34 mouse cellular contexts compared by ENCODE assay signal in genomic region chr1:37647066-37647465, GRCm38 (mm10).
"Had no signal": no experiment of that assay in that cellular context is flagged by ENCODE, and none has a peak within 500 bp of the region (broad histone marks: within the 10 kb centered on the region; RNA-seq: fewer than 3 reads in every experiment).

No protein-coding gene starts in this region.

- H3K4me3 ChIP-seq: heart, embryonic 12.5 days; heart, embryonic 13.5 days; heart, embryonic 15.5 days; hindbrain, embryonic 10.5 days; hindbrain, embryonic 12.5 days; hindbrain, embryonic 13.5 days; hindbrain, embryonic 15.5 days; intestine, embryonic 15.5 days; kidney, embryonic 15.5 days; layer of hippocampus, adult 2 months; left cerebral cortex, adult 2 months had no signal

- DNase-seq: heart, postnatal 10 days; heart, postnatal 14 days; heart, postnatal 36 days; kidney, adult 11 months; kidney, adult 18-20 months; kidney, adult 2 months; kidney, adult 8-10 months; kidney, adult 9 months; kidney, postnatal 10 days; kidney, postnatal 14 days; kidney, postnatal 25 days; kidney, postnatal 36 days; kidney, postnatal 4 days; layer of hippocampus, adult 9-11 months; layer of hippocampus, postnatal 36 days had no signal

- H3K27me3 ChIP-seq: heart, embryonic 12.5 days; heart, embryonic 13.5 days; heart, embryonic 15.5 days; hindbrain, embryonic 12.5 days; hindbrain, embryonic 13.5 days; hindbrain, embryonic 15.5 days; intestine, embryonic 15.5 days; kidney, embryonic 15.5 days had no signal

- H3K4me2 ChIP-seq: heart, embryonic 11.5 days; heart, embryonic 12.5 days; heart, embryonic 13.5 days; heart, embryonic 15.5 days; hindbrain, embryonic 12.5 days; hindbrain, embryonic 13.5 days; hindbrain, embryonic 14.5 days; hindbrain, embryonic 15.5 days; intestine, embryonic 15.5 days; kidney, embryonic 15.5 days had no signal

- H3K27ac ChIP-seq: heart, embryonic 13.5 days; heart, embryonic 15.5 days; hindbrain, embryonic 10.5 days; hindbrain, embryonic 12.5 days; hindbrain, embryonic 13.5 days; hindbrain, embryonic 14.5 days; hindbrain, embryonic 15.5 days; hindbrain, postnatal 0 days; intestine, embryonic 15.5 days; kidney, embryonic 15.5 days; kidney, postnatal 0 days; layer of hippocampus, adult 2 months; left cerebral cortex, adult 2 months had no signal

- H3K9ac ChIP-seq: heart, embryonic 12.5 days; heart, embryonic 13.5 days; heart, embryonic 15.5 days; hindbrain, embryonic 12.5 days; hindbrain, embryonic 13.5 days; hindbrain, embryonic 14.5 days; hindbrain, embryonic 15.5 days; intestine, embryonic 15.5 days; kidney, embryonic 15.5 days had no signal

- H3K4me1 ChIP-seq: heart, embryonic 12.5 days; heart, embryonic 13.5 days; heart, embryonic 15.5 days; hindbrain, embryonic 10.5 days; hindbrain, embryonic 12.5 days; hindbrain, embryonic 13.5 days; hindbrain, embryonic 15.5 days; intestine, embryonic 15.5 days; kidney, embryonic 15.5 days had no signal

- ATAC-seq: hindbrain, embryonic 16.5 days; hindbrain, postnatal 0 days; inflammation-experienced regulatory T-cells, adult 6 months; intestine, embryonic 15.5 days; intestine, embryonic 16.5 days; intestine, postnatal 0 days had no signal

- H3K36me3 ChIP-seq: heart, embryonic 12.5 days; heart, embryonic 13.5 days; heart, embryonic 15.5 days; hindbrain, embryonic 10.5 days; hindbrain, embryonic 12.5 days; hindbrain, embryonic 13.5 days; hindbrain, embryonic 15.5 days; intestine, embryonic 15.5 days; kidney, embryonic 15.5 days had no signal

- H3K9me3 ChIP-seq: heart, embryonic 13.5 days; heart, embryonic 15.5 days; hindbrain, embryonic 10.5 days; hindbrain, embryonic 12.5 days; hindbrain, embryonic 13.5 days; hindbrain, embryonic 15.5 days; intestine, embryonic 15.5 days; kidney, embryonic 15.5 days had no signal
